Mouse (Mus musculus) megakaryocyte, embryonic 14.5 days (primary cell): Measurements from ENCODE around the gene Gp5.

Experiments
- FLI1 ChIP-seq: IDR thresholded peaks from 2 replicates; pipeline ENCODE4 v1.6.1; 2012; ENCODE audit warnings: low read length, inconsistent platforms, mixed read lengths
- GATA1 ChIP-seq: IDR thresholded peaks from 3 replicates; pipeline ENCODE4 v1.6.1; 2012; ENCODE audit warnings: mixed read lengths, low read length, inconsistent platforms, borderline replicate concordance

DNA sequence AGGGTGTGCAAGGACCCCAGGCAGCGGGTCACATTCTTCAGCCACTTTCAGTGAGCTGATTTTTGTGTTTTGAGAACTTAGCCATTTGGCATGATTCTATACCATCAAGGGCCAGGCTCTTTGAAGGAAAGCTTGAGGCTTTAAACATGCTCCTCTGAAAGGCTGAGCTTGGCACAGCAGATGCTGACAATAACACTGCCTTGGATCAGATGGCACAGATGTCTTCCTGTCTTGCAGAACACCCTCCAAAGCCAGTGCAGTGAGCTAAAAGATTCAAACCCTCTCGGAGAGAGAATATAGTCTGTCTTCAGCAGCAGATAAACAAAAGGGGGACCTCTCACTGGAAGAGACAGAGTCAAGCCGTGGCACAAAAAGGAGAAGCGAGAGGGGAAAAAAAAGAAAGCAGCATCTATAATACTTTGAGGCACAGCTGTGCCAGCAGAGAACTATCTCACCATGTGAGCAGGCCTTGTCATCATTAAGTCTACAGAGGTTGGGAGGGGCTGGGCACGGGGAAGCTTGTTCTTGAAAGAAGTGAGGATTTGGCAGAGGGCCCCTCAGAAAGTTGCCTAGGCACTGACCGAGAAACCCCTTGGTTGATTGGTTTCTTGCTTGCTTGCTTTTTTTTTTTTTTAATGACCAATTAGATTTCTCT, 38.5 kb downstream of the Gp5 start:
- TF ChIP-seq GATA1 (no peak), FLI1 (no peak)
